Mouse (Mus musculus) heart, embryonic 16.5 days (tissue): ENCODE data around the gene Susd1. TPM values are rescaled to one million over a fixed set of nuclear protein-coding genes. Genes with fewer than 3 reads are reported as not detected.

ENCODE experiments used
- ATAC-seq: fragments of 200-750 bp; cut with Nextera tagmentation; replicated peaks from 2 replicates; pipeline ENCODE4 v1.8.0; 2017; ENCODE audit warnings: moderate number of reproducible peaks; ENCODE audit not compliant: insufficient read depth, low FRiP score; ENCODE audit errors: extremely low read depth
- H3K27ac ChIP-seq: fragments of 300-500 bp; sonication (generic); 2 replicates; pipeline ENCODE4 v1.5.1; 2014; ENCODE audit warnings: mild to moderate bottlenecking, low read length, control low read depth, moderate library complexity
- H3K27me3 ChIP-seq: fragments of 300-500 bp; sonication (generic); 2 replicates; pipeline ENCODE4 v1.6.1; 2014; ENCODE audit warnings: low read length, mixed read lengths; ENCODE audit not compliant: control insufficient read depth, insufficient read depth
- H3K36me3 ChIP-seq: fragments of 300-500 bp; sonication (generic); 2 replicates; pipeline ENCODE4 v1.6.1; 2014; ENCODE audit not compliant: control insufficient read depth, insufficient read depth
- H3K4me1 ChIP-seq: fragments of 300-500 bp; sonication (generic); 2 replicates; pipeline ENCODE4 v1.6.1; 2014; ENCODE audit warnings: low read length, mixed read lengths; ENCODE audit not compliant: control insufficient read depth, insufficient read depth
- H3K4me2 ChIP-seq: fragments of 300-500 bp; sonication (generic); 2 replicates; pipeline ENCODE4 v1.6.1; 2014; ENCODE audit warnings: low read depth, mild to moderate bottlenecking, control low read depth, low read length
- H3K4me3 ChIP-seq: fragments of 300-500 bp; sonication (generic); 2 replicates; pipeline ENCODE4 v1.5.1; 2014; ENCODE audit warnings: mild to moderate bottlenecking, control low read depth, low read length
- H3K9ac ChIP-seq: fragments of 300-500 bp; sonication (generic); 2 replicates; pipeline ENCODE4 v1.6.1; 2014; ENCODE audit warnings: low read length, control low read depth
- H3K9me3 ChIP-seq: fragments of 300-500 bp; sonication (generic); replicated peaks from 2 replicates; pipeline ENCODE4 v1.6.1; 2016; ENCODE audit warnings: low read length; ENCODE audit not compliant: control insufficient read depth
- WGBS: fragments of 180-500 bp; shearing (Covaris S2); extraction: QIAGEN DNeasy Blood & Tissue Kit; methylation state at CpG from one replicate; pipeline ENCODE4 v1.1.7; 2014; 5-methylcytosine and 5-hydroxymethylcytosine counted together
- polyA plus RNA-seq: library from polyadenylated mRNA; unstranded; fragments of >200 nt; fragmentation: Nextera tagmentation; extraction: Ambion mirVana; gene quantifications from 2 replicates; pipeline ENCODE4 v1.2.1, GENCODE M21; 2015

The Susd1 gene
- polyA plus RNA-seq, 1 experiment from 2014 or later: 7.5 TPM

GRCm38 (mm10) chr4:59399343-59399742 is 39.1 kb downstream of the Susd1 start:
- 43% methylated on average over 4 of the region's 4 CpGs for WGBS
- no peaks in the 10 kb centered on the region for H3K9me3 ChIP-seq
- H3K9ac ChIP-seq: no peak overlapping the region
- H3K36me3 ChIP-seq: no peaks in the 10 kb centered on the region
- H3K27me3 ChIP-seq: no peaks in the 10 kb centered on the region
- no peaks in the 10 kb centered on the region; the same call in 1 of the 2 replicates for H3K4me1 ChIP-seq
- H3K27ac ChIP-seq: no peak overlapping the region
- H3K4me3 ChIP-seq: no peak overlapping the region
- no peak overlapping the region for H3K4me2 ChIP-seq
- ATAC-seq: no peak

DNA sequence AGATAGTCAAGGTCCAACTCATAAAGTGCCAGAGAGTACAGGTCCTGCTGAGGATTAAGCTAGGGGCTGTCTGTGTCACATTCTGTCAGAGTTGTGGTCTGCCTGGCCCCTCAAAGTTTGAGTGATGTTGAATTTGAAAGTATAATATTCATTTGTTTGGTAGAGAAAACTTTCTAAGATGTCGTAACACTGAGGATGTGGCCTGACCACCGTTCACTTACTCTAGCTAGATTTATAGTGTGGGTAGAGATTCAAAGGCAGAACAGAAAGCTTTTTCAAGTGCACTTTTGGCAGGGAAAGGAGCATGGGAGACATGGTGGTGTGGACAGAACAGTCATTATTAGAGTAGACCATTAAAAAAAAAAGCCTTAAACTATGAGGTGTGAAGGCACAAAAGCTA is 42.9 kb downstream of the Susd1 start:
- Histone ChIP-seq H3K4me2 (no peak overlapping the region), H3K9ac (no peak overlapping the region), H3K27me3 (no peaks in the 10 kb centered on the region), H3K4me1 (no peaks in the 10 kb centered on the region), H3K9me3 (no peaks in the 10 kb centered on the region), H3K36me3 (no peaks in the 10 kb centered on the region), H3K4me3 (no peak overlapping the region), H3K27ac (no peak overlapping the region)
- 86% methylated on average over 2 of the region's 2 CpGs for WGBS
- ATAC-seq: no peak

GRCm38 (mm10) chr4:59394155-59394554 is 44.3 kb downstream of the Susd1 start:
- Histone ChIP-seq H3K9ac (no peak overlapping the region), H3K36me3 (no peaks in the 10 kb centered on the region), H3K4me1 (no peaks in the 10 kb centered on the region), H3K27ac (no peak overlapping the region), H3K4me2 (no peak overlapping the region), H3K27me3 (no peaks in the 10 kb centered on the region), H3K4me3 (no peak overlapping the region), H3K9me3 (no peaks in the 10 kb centered on the region)
- no peak for ATAC-seq
- 92% methylated on average over 2 of the region's 2 CpGs for WGBS

- H3K4me1 ChIP-seq: peaks cover 6% of the 10 kb centered on the region; the same call in 1 of the 2 replicates
- H3K9ac ChIP-seq: no peak overlapping the region
- WGBS: 51% methylated on average over 13 of the region's 13 CpGs
- no peak overlapping the region for H3K4me2 ChIP-seq
- no peak overlapping the region for H3K4me3 ChIP-seq
- H3K27ac ChIP-seq: no peak overlapping the region
- H3K27me3 ChIP-seq: no peaks in the 10 kb centered on the region
- no peaks in the 10 kb centered on the region for H3K36me3 ChIP-seq
- H3K9me3 ChIP-seq: no peaks in the 10 kb centered on the region
- no peak for ATAC-seq
Observed at GRCm38 (mm10) chr4:59388447-59389030, 49.9 kb downstream of the Susd1 start.

DNA sequence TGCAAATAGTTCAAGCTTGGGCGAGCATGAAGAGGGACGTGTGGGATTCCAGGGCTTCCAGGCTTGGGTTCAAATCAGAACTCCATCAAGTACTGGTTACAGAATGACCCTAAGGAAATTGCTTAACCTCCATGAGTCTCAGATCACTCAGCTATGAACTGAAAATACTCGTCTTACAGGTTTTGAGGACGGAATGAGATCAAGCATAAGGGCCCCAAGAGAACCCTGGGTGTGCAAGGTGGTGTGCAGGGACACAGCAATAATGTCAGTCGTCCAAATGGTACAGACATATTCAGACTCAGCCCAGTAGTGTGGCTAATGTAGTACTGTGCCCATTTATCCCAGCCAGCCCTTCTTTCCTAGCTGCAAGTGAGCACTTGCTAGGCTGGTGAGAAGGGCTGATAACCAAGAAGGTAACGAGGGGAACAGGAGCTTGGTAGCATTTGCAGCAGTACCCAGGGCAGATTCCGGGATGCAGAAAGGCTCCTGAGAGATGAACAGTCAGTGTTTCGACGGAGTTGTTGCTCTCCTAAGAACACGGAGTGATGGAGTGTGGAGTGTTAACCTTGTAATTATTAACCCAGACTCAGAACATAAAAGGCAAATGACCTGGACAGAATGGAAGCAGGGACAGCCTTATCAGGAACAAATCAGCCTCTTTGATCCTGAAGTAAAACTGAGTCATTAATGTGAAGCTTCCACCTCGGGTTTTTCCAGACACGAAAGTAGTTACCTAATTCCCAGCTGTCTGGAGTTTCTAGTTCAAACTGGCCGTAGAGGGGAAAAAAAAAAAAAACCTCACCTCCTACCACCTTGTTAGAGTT is 50.8 kb downstream of the Susd1 start:
- WGBS: 67% methylated on average over 13 of the region's 13 CpGs
- ATAC-seq: no peak

DNA sequence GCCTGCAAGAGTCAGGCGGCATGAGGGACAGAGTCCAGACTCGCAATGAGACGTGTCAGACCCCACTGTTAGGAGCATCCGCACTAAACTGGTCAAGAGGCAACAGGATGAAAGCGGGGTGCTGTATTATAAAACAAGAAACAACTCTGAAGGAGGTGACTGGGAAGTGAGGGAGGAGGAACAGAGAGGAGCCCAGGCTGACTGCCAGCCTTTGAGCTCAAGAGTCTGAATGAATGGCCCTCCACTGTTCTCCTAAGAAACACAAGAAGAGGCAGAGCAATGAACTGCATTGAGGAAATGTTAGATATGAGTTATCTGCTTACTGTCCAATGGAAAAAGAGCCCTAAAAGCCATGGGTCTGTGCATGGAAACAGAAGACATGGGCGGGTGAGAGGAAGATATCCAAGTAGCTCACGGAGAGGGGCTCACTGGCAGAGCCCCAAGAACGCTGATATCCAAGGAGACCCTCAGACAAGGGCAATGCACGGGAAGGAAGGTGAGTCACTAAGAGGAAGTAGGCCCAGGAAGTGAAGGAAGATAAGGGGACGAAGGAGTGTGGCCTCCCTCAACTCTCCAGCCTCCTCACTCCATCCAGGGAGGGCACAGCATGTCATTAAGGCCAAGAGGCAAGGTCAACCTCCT is 53.1 kb downstream of the Susd1 start:
- Histone ChIP-seq H3K27me3 (no peaks in the 10 kb centered on the region), H3K4me2 (no peak overlapping the region), H3K27ac (no peak overlapping the region), H3K4me1 (peaks cover 6% of the 10 kb centered on the region; the same call in 1 of the 2 replicates), H3K4me3 (no peak overlapping the region), H3K36me3 (no peaks in the 10 kb centered on the region), H3K9me3 (no peaks in the 10 kb centered on the region), H3K9ac (no peak overlapping the region)
- ATAC-seq: peak; percentile 28; the same call in 1 of the 2 replicates
- 65% methylated on average over 10 of the region's 10 CpGs for WGBS

More for the DNA sequence above, 50.8 kb downstream of the Susd1 start:
- Histone ChIP-seq H3K4me3 (no peak overlapping the region), H3K27me3 (no peaks in the 10 kb centered on the region), H3K27ac (no peak overlapping the region), H3K4me1 (peaks cover 6% of the 10 kb centered on the region; the same call in 1 of the 2 replicates), H3K9me3 (no peaks in the 10 kb centered on the region), H3K4me2 (no peak overlapping the region), H3K36me3 (no peaks in the 10 kb centered on the region), H3K9ac (no peak overlapping the region)

- 75% methylated on average over 3 of the region's 3 CpGs for WGBS
- no peak overlapping the region for H3K9ac ChIP-seq
- H3K4me2 ChIP-seq: no peak overlapping the region
- no peak overlapping the region for H3K27ac ChIP-seq
- no peaks in the 10 kb centered on the region for H3K27me3 ChIP-seq
- H3K9me3 ChIP-seq: no peaks in the 10 kb centered on the region
- no peak for ATAC-seq
- H3K4me1 ChIP-seq: peaks cover 6% of the 10 kb centered on the region; the same call in 1 of the 2 replicates
- no peaks in the 10 kb centered on the region for H3K36me3 ChIP-seq
- no peak overlapping the region for H3K4me3 ChIP-seq
Observed at GRCm38 (mm10) chr4:59383791-59384190, 54.6 kb downstream of the Susd1 start.

DNA sequence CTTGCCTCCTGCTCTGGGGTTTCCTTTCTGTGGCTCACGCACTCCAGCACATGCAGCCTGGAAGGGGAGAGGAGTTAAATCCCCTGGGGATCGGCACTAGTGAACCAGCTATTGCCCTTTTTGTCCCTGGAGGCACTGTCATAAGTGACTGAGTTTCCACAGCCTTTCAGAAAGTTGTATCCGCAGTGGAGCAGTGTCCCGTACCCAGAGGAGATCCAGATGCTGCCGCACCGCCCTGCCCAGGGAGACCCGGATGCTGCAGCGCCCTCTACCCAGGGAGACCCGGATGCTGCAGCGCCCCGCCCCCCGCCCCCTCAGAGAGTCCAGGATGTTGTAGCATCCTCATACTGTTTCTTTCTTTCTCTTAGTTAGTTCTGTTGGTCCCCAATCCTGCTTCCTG is 56.3 kb downstream of the Susd1 start:
- ATAC-seq: no peak
- H3K9ac ChIP-seq: no peak overlapping the region
- peaks cover 6% of the 10 kb centered on the region; the same call in 1 of the 2 replicates for H3K4me1 ChIP-seq
- 35% methylated on average over 12 of the region's 12 CpGs for WGBS
- no peaks in the 10 kb centered on the region for H3K36me3 ChIP-seq
- peak overlapping the region; percentile 28; the same call in 1 of the 2 replicates for H3K4me2 ChIP-seq
- H3K27ac ChIP-seq: no peak overlapping the region
- no peak overlapping the region for H3K4me3 ChIP-seq
- H3K27me3 ChIP-seq: no peaks in the 10 kb centered on the region
- H3K9me3 ChIP-seq: no peaks in the 10 kb centered on the region
